Comparison of ENCODE assay signal across 7 mouse cellular contexts in genomic region chr4:108300266-108300665, GRCm38 (mm10). TPM values are rescaled to one million over a fixed set of nuclear protein-coding genes. Genes with fewer than 3 reads are reported as not detected.
A peak's percentile ranks its signal among the peaks of the same experiment; 100 is the strongest.
DNase-seq lines count a peak whose midpoint lies in the region; ATAC-seq and TF ChIP-seq lines count a peak whose summit lies in the region.

No protein-coding gene starts in this region.

- ATAC-seq in forebrain, postnatal 0 days, result no peak; the same call in 1 of the 2 replicates
- ATAC-seq in limb, embryonic 15.5 days (ENCODE audit: insufficient number of reproducible peaks, low FRiP score, low TSS enrichment, low read depth), result no peak
- ATAC-seq in activated CD4-positive, CD25-positive, alpha-beta regulatory T cell, adult 4 months, result no peak

- no peaks in the 10 kb centered on the region for H3K9me3 ChIP-seq in forebrain, postnatal 0 days (ENCODE audit: low read length)
- H3K9me3 ChIP-seq in limb, embryonic 15.5 days, result 0 out of 2 replicates have a peak, but pooled peaks cover 2% of the 10 kb centered on the region

- peak overlapping the region; percentile 92 for H3K9ac ChIP-seq in forebrain, postnatal 0 days
- peak overlapping the region; percentile 95 for H3K9ac ChIP-seq in limb, embryonic 15.5 days

- 0% methylated on average over 14 of the region's 14 CpGs for WGBS in lung, adult 2 months
- WGBS in forebrain, postnatal 0 days, result 6% methylated on average over 14 of the region's 14 CpGs
- WGBS in limb, embryonic 15.5 days, result under 1% methylated on average over 14 of the region's 14 CpGs
- WGBS in small intestine, adult 2 months, result 2% methylated on average over 14 of the region's 14 CpGs

- peaks cover 8% of the 10 kb centered on the region; the same call in 1 of the 2 replicates for H3K4me1 ChIP-seq in lung, adult 2 months (ENCODE audit: control insufficient read depth, insufficient read depth, low read length)
- peaks cover 14% of the 10 kb centered on the region for H3K4me1 ChIP-seq in forebrain, postnatal 0 days (ENCODE audit: insufficient read depth)
- peaks cover 7% of the 10 kb centered on the region for H3K4me1 ChIP-seq in limb, embryonic 15.5 days
- peaks cover 2% of the 10 kb centered on the region; the same call in 1 of the 2 replicates for H3K4me1 ChIP-seq in small intestine, adult 2 months (ENCODE audit: control insufficient read depth, insufficient read depth, insufficient read length, low read length)

- no peak for TF ChIP-seq POLR2A in lung, adult 2 months (IDR thresholded peaks at IDR 0.05; ENCODE audit: borderline replicate concordance, extremely low read depth, low read depth, low read length)
- no peak for TF ChIP-seq POLR2A in small intestine, adult 2 months (IDR thresholded peaks at IDR 0.05; ENCODE audit: low read depth, low read length)

- H3K4me2 ChIP-seq in forebrain, postnatal 0 days (ENCODE audit: low read depth), result peak overlapping the region; percentile 64
- peak overlapping the region; percentile 64 for H3K4me2 ChIP-seq in limb, embryonic 15.5 days

- no peak for DNase-seq in lung, adult 2 months
- no peak for DNase-seq in lung, postnatal 10 days
- DNase-seq in c-Kit-positive CD71-positive TER-119-negative erythroid progenitor cells, embryonic 14.5 days (ENCODE audit: low read depth), result peak; percentile 13
- DNase-seq in forebrain, postnatal 0 days, result no peak

- TF ChIP-seq CTCF in lung, adult 2 months (IDR thresholded peaks at IDR 0.05; ENCODE audit: insufficient read depth, low read length), result no peak
- TF ChIP-seq CTCF in forebrain, postnatal 0 days (IDR thresholded peaks at IDR 0.05; ENCODE audit: low read depth), result no peak
- TF ChIP-seq CTCF in small intestine, adult 2 months (IDR thresholded peaks at IDR 0.05; ENCODE audit: extremely low read depth, insufficient read length, insufficient replicate concordance, low read depth, low read length), result no peak

- H3K36me3 ChIP-seq in forebrain, postnatal 0 days (ENCODE audit: insufficient read depth), result no peaks in the 10 kb centered on the region
- H3K36me3 ChIP-seq in limb, embryonic 15.5 days, result no peaks in the 10 kb centered on the region
- no peaks in the 10 kb centered on the region for H3K36me3 ChIP-seq in small intestine, adult 2 months (ENCODE audit: control insufficient read depth, insufficient read depth, low read length)

- H3K27me3 ChIP-seq in forebrain, postnatal 0 days (ENCODE audit: insufficient read depth, low read length), result no peaks in the 10 kb centered on the region
- no peaks in the 10 kb centered on the region for H3K27me3 ChIP-seq in limb, embryonic 15.5 days
- H3K27me3 ChIP-seq in small intestine, adult 2 months (ENCODE audit: control insufficient read depth, insufficient read depth, low read length), result no peaks in the 10 kb centered on the region

- H3K4me3 ChIP-seq in lung, adult 2 months (replicated peaks; ENCODE audit: extremely low read depth, low read depth, low read length), result peak overlapping the region; percentile 81
- peak overlapping the region; percentile 89 for H3K4me3 ChIP-seq in forebrain, postnatal 0 days (ENCODE audit: low read depth, low read length)
- H3K4me3 ChIP-seq in limb, embryonic 15.5 days, result peak overlapping the region; percentile 93
- peak overlapping the region; percentile 99 for H3K4me3 ChIP-seq in small intestine, adult 2 months (ENCODE audit: low read depth, low read length)

- H3K27ac ChIP-seq in forebrain, postnatal 0 days (ENCODE audit: low read depth, low read length), result peak overlapping the region; percentile 94
- H3K27ac ChIP-seq in limb, embryonic 15.5 days, result peak overlapping the region; percentile 91
- H3K27ac ChIP-seq in small intestine, adult 2 months (ENCODE audit: insufficient read depth, low read depth, low read length), result peak overlapping the region; percentile 84; the same call in 1 of the 2 replicates

RNA-seq across cellular contexts. Expression of gene Zyg11b, which starts 0.6 kb away (rescaled TPM):
- polyA plus RNA-seq in lung, adult 2 months (2012; rRNA removed), result 6.2 and 8.7 TPM in 2 replicates
- 142 and 151 TPM in 2 replicates for total RNA-seq in forebrain, postnatal 0 days (2014; rRNA removed)
- polyA plus RNA-seq in forebrain, postnatal 0 days (2015; fragmentation: Nextera tagmentation; extraction: Ambion mirVana), result 18.8 and 23.8 TPM in 2 replicates
- polyA plus RNA-seq in limb, embryonic 15.5 days (2015; fragmentation: Nextera tagmentation; extraction: Ambion mirVana), result 9.0 and 10.6 TPM in 2 replicates
- polyA plus RNA-seq in small intestine, adult 2 months (2012; rRNA removed), result 2.6 and 4.1 TPM in 2 replicates
- polyA plus RNA-seq in activated CD4-positive, CD25-positive, alpha-beta regulatory T cell, adult 4 months (2017; shearing (Covaris generic)), result 10 to 100 TPM in 1 of 2 experiments, 1 to 10 TPM in 1; 9.8 to 14.8 TPM

RNA-seq across cellular contexts. Expression of gene Coa7, which starts 27.7 kb away (rescaled TPM):
- polyA plus RNA-seq in lung, adult 2 months (2012; rRNA removed), result 3.2 and 5.2 TPM in 2 replicates
- total RNA-seq in forebrain, postnatal 0 days (2014; rRNA removed), result 21.6 and 22.3 TPM in 2 replicates
- 59.5 and 66.0 TPM in 2 replicates for polyA plus RNA-seq in forebrain, postnatal 0 days (2015; fragmentation: Nextera tagmentation; extraction: Ambion mirVana)
- polyA plus RNA-seq in limb, embryonic 15.5 days (2015; fragmentation: Nextera tagmentation; extraction: Ambion mirVana), result 38.0 and 40.3 TPM in 2 replicates
- polyA plus RNA-seq in small intestine, adult 2 months (2012; rRNA removed), result 7.3 and 11.1 TPM in 2 replicates
- polyA plus RNA-seq in activated CD4-positive, CD25-positive, alpha-beta regulatory T cell, adult 4 months (2017; shearing (Covaris generic)), result 10 to 100 TPM; 26.7 to 34.1 TPM
